Mouse (Mus musculus): ENCODE results near the gene E130308A19Rik.

GRCm38 (mm10) chr4:59761365-59761729, 135.3 kb downstream of the E130308A19Rik start:
- TF ChIP-seq POLR2A (IDR thresholded peaks at IDR 0.05; ENCODE audit: insufficient read length, low read depth) (no peak), USF1 (IDR thresholded peaks at IDR 0.05; ENCODE audit: low read depth) (no peak), POLR2AphosphoS2 (IDR thresholded peaks at IDR 0.05; ENCODE audit: insufficient read length, low read depth) (no peak), MYOD1 (IDR thresholded peaks at IDR 0.05; ENCODE audit: control insufficient read depth in 1 of 3, insufficient read length in 2 of 3, low read depth in 2 of 3) (peak; percentile 40 to 92 (median 80)), MAX (IDR thresholded peaks at IDR 0.05; ENCODE audit: low read depth) (no peak), E2F4 (IDR thresholded peaks at IDR 0.05; ENCODE audit: insufficient read depth) (no peak)

All from myocyte (in vitro differentiated cells).